Mouse (Mus musculus) limb, embryonic 15.5 days (tissue): ENCODE measurements around the gene Rasl11b. TPM values are rescaled to one million over a fixed set of nuclear protein-coding genes. Genes with fewer than 3 reads are reported as not detected.
A peak's percentile ranks its signal among the peaks of the same experiment; 100 is the strongest.

ENCODE experiments used
- ATAC-seq: fragments of 200-750 bp; cut with Nextera tagmentation; 2 replicates; pipeline ENCODE4 v1.8.0; 2017; ENCODE audit warnings: low read depth, moderate TSS enrichment; ENCODE audit not compliant: insufficient number of reproducible peaks, low FRiP score, low TSS enrichment
- H3K27ac ChIP-seq: fragments of 300-500 bp; sonication (generic); 2 replicates; pipeline ENCODE4 v1.5.1; 2015; ENCODE audit warnings: moderate library complexity, mild to moderate bottlenecking, inconsistent platforms
- H3K27me3 ChIP-seq: fragments of 300-500 bp; sonication (generic); 2 replicates; pipeline ENCODE4 v1.6.1; 2015; ENCODE audit warnings: inconsistent platforms
- H3K36me3 ChIP-seq: fragments of 300-500 bp; sonication (generic); 2 replicates; pipeline ENCODE4 v1.6.1; 2015; ENCODE audit warnings: inconsistent platforms
- H3K4me1 ChIP-seq: fragments of 300-500 bp; sonication (generic); 2 replicates; pipeline ENCODE4 v1.6.1; 2015; ENCODE audit warnings: inconsistent platforms
- H3K4me2 ChIP-seq: fragments of 300-500 bp; sonication (generic); 2 replicates; pipeline ENCODE4 v1.6.1; 2015; ENCODE audit warnings: mild to moderate bottlenecking, inconsistent platforms
- H3K4me3 ChIP-seq: fragments of 300-500 bp; sonication (generic); 2 replicates; pipeline ENCODE4 v1.5.1; 2015; ENCODE audit warnings: mild to moderate bottlenecking, inconsistent platforms
- H3K9ac ChIP-seq: fragments of 300-500 bp; sonication (generic); 2 replicates; pipeline ENCODE4 v1.6.1; 2015; ENCODE audit warnings: inconsistent platforms
- H3K9me3 ChIP-seq: fragments of 300-500 bp; sonication (generic); 2 replicates; pipeline ENCODE4 v1.6.1; 2016; ENCODE audit warnings: inconsistent platforms
- WGBS: fragments of 180-500 bp; shearing (Covaris S2); methylation state at CpG from one replicate; pipeline ENCODE4 v1.1.7; 2015; 5-methylcytosine and 5-hydroxymethylcytosine counted together
- polyA plus RNA-seq: library from polyadenylated mRNA; unstranded; fragments of >200 nt; fragmentation: Nextera tagmentation; extraction: Ambion mirVana; gene quantifications from 2 replicates; pipeline ENCODE4 v1.2.1, GENCODE M21; 2015

Gene Rasl11b
- polyA plus RNA-seq, 1 experiment from 2014 or later, result 133 TPM

DNA sequence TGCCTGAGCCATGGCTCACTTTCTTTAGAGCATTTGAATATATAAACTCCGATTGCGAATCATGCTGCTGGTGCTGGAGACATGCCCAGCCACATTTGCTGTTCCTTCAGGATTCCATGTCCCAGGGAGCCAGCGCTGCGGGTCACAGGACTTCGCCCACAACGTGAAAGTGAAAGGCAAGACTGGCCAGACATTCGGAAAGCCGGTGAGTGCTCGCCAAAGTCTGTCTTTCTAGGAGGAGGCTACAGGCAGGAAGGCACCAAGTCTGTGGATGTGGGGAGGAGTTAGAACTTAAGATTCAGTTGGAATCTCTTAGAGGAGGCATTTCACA lies 5.0 kb upstream of the Rasl11b start:
- no peak overlapping the region for H3K4me2 ChIP-seq
- no peaks in the 10 kb centered on the region for H3K36me3 ChIP-seq
- no peak overlapping the region for H3K9ac ChIP-seq
- no peaks in the 10 kb centered on the region for H3K9me3 ChIP-seq
- peaks cover 40% of the 10 kb centered on the region for H3K4me1 ChIP-seq
- H3K27me3 ChIP-seq, result no peaks in the 10 kb centered on the region
- no peak for ATAC-seq
- H3K4me3 ChIP-seq, result no peak overlapping the region
- WGBS, result 41% methylated on average over 9 of the region's 9 CpGs
- peak overlapping the region; percentile 19; the same call in 1 of the 2 replicates for H3K27ac ChIP-seq

DNA sequence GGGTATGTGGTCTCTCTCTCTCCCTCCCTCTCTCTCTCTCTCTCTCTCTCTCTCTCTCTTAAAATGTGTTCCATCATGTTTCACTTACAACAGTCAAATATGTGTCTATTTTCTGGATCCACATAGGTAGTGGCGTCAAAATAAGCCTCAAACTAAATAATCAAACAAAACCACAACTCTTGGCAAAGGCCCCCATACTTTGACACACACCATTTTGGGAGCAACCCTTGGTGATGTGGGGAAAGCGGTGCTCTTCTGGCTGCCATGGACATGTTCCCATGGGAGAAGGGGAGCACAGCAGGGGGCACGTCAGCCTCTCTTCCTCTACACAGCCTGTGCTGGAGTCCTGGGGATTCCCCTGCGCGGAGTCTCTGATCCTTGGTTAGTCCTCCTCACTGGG lies 4.2 kb upstream of the Rasl11b start:
- Histone ChIP-seq H3K4me1 (peaks cover 40% of the 10 kb centered on the region), H3K4me2 (no peak overlapping the region), H3K4me3 (no peak overlapping the region), H3K9ac (no peak overlapping the region), H3K27ac (no peak overlapping the region), H3K9me3 (no peaks in the 10 kb centered on the region), H3K36me3 (no peaks in the 10 kb centered on the region), H3K27me3 (no peaks in the 10 kb centered on the region)
- WGBS, result 75% methylated on average over 5 of the region's 5 CpGs
- no peak for ATAC-seq

DNA sequence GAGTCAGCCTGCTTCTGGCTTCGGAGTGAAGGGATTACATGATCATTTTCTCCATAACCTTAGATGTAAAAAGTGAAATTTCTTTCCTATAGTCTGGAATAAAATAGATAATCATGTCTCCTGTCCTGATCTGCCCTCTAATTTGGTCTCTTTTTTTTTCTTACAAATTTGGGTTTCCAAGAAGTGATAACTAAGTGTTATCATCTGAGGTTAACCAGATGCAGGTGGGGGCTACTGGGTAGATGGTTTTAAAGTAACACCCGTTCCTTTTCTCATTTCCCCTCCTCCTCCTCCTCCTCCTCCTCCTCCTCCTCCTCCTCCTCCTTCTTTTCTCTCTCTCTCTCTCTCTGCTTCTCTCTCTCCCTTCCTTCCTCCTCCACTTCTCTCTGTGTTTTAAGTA lies 2.1 kb upstream of the Rasl11b start:
- no peak for ATAC-seq
- Histone ChIP-seq H3K4me1 (peaks cover 57% of the 10 kb centered on the region), H3K27ac (no peak overlapping the region), H3K9me3 (no peaks in the 10 kb centered on the region), H3K9ac (no peak overlapping the region), H3K27me3 (no peaks in the 10 kb centered on the region), H3K4me2 (no peak overlapping the region), H3K4me3 (no peak overlapping the region), H3K36me3 (peaks cover 5% of the 10 kb centered on the region; the same call in 1 of the 2 replicates)
- 34% methylated on average over 2 of the region's 2 CpGs for WGBS

DNA sequence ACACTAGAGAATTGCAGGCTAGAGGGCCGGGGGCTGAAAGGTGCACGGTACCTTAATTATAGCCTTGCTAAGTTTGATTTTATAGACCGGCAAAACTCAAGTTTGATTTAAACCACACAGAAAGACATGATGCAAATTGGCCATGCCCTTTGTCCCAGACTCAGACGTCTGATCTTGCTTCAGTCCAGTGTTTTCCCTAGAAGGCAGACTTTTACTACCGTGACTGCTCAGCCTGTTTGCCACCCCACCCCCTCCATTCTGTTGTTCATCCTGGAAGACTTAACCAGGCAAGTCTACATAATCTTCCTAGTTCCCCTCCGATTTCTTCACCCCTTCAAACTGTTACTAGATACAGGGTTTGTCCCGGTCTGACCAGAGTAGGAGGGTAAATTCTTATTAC lies 1.5 kb upstream of the Rasl11b start:
- H3K27me3 ChIP-seq, result no peaks in the 10 kb centered on the region
- H3K4me3 ChIP-seq, result no peak overlapping the region
- no peak for ATAC-seq
- peak overlapping the region; percentile 98; the same call in 1 of the 2 replicates for H3K4me2 ChIP-seq
- H3K27ac ChIP-seq, result no peak overlapping the region
- H3K9ac ChIP-seq, result no peak overlapping the region
- 17% methylated on average over 7 of the region's 7 CpGs for WGBS
- H3K36me3 ChIP-seq, result peaks cover 11% of the 10 kb centered on the region; the same call in 1 of the 2 replicates
- peaks cover 63% of the 10 kb centered on the region for H3K4me1 ChIP-seq
- H3K9me3 ChIP-seq, result no peaks in the 10 kb centered on the region

DNA sequence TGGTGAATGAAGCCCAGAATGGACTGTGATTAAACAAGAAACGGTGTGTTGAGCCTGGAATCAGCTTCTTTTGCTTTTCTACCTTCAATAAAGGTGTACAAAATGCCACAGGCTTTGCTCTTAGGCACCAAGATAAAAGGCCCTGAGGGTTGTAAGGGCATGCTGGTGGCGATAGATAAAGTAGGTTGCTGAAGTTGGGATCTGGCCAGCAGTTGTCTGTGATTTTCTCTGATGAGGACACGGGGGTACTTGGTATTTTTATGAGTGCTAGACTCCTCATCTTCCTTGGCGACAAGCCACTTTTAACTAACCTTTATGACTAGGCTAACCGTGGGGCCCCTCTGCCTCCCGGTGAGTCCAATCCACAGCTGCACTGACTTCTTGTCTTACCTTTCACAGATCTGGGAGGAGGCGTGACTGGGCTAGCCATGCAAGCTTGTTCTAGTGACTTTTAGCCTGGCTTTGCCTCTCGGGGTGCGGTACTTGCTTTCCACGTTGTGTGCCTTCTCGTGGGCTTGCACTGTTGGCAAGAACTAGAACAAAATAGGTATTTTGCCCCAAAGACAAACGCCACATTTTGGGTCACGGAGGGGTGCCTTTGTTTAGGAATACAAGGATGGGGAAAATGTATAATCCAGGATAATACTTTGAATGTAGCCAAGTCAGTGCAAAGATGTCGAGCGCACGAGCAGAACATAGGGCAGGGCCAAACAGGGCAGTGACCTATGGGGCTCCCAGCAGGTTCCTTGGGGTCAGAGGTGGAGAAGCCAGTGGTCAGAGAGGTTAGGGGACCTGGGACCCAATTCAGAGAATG lies 852 bp upstream of the Rasl11b start:
- Histone ChIP-seq H3K9ac (peak overlapping the region; percentile 74), H3K27ac (peak overlapping the region; percentile 85), H3K4me3 (peak overlapping the region; percentile 93), H3K4me2 (peak overlapping the region; percentile 98), H3K9me3 (no peaks in the 10 kb centered on the region), H3K36me3 (peaks cover 12% of the 10 kb centered on the region; the same call in 1 of the 2 replicates), H3K4me1 (peaks cover 67% of the 10 kb centered on the region), H3K27me3 (no peaks in the 10 kb centered on the region)
- 12% methylated on average over 16 of the region's 16 CpGs for WGBS
- peak; percentile 12; the same call in 1 of the 2 replicates for ATAC-seq

DNA sequence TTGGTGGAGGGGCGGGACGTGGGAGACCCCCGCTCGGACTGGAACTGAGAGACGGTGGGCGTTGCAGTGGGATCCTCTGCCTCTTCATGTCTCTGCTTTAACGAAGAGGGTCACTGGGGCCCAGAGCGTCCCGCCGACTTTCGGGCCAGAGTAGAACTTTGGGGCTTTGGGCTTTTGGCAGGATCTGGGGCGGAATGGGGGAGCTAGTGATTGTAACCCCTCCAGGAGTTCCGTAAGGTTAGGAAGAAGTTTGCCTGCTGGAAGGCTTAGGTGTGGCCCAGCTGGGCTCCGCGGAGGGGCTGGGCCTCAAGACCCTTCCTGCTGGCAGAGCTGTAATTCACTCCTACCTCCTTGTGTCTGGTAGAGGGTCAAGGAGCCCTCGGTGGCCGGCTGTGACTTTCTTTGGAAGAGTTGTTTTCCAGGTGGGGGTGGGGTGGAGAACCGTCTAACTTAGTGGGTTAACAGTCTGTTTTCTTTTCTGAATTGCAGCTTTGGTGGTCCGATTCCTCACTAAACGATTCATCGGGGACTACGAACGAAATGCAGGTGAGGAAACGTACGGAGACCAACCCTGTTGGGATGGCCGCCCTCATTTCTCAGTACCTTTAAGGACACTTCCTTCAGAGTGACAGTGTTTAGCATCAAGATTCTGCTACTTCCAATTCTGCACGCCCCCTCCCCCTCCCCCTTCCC lies 674 bp downstream of the Rasl11b start:
- peaks cover 20% of the 10 kb centered on the region for H3K36me3 ChIP-seq
- WGBS, result 3% methylated on average over 27 of the region's 27 CpGs
- peak overlapping the region; percentile 98 for H3K9ac ChIP-seq
- no peaks in the 10 kb centered on the region for H3K27me3 ChIP-seq
- peaks cover 66% of the 10 kb centered on the region for H3K4me1 ChIP-seq
- H3K4me3 ChIP-seq, result peak overlapping the region; percentile 93
- H3K9me3 ChIP-seq, result no peaks in the 10 kb centered on the region
- peak overlapping the region; percentile 98 for H3K4me2 ChIP-seq
- ATAC-seq, result no peak
- peak overlapping the region; percentile 93 for H3K27ac ChIP-seq

DNA sequence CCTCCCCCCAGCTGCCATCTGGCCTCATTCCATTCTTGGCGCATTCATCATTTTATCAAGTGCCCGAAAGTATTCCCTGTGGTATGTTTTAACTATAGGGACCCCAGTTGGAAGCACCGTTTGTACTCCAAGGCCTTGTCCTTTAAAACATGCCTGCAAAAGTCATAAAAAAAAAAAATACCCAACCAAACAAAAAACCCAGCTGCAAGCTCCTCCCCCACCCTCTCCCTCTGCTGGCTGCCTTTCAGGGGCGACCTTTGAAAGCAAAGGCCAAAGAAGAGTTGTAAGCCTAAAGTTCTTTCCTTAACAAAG lies 1.2 kb downstream of the Rasl11b start:
- Histone ChIP-seq H3K27me3 (no peaks in the 10 kb centered on the region), H3K9ac (peak overlapping the region; percentile 98), H3K4me2 (peak overlapping the region; percentile 98), H3K9me3 (no peaks in the 10 kb centered on the region), H3K4me3 (peak overlapping the region; percentile 93), H3K36me3 (peaks cover 20% of the 10 kb centered on the region), H3K4me1 (peaks cover 65% of the 10 kb centered on the region), H3K27ac (peak overlapping the region; percentile 93)
- 4% methylated on average over 4 of the region's 4 CpGs for WGBS
- ATAC-seq, result no peak

DNA sequence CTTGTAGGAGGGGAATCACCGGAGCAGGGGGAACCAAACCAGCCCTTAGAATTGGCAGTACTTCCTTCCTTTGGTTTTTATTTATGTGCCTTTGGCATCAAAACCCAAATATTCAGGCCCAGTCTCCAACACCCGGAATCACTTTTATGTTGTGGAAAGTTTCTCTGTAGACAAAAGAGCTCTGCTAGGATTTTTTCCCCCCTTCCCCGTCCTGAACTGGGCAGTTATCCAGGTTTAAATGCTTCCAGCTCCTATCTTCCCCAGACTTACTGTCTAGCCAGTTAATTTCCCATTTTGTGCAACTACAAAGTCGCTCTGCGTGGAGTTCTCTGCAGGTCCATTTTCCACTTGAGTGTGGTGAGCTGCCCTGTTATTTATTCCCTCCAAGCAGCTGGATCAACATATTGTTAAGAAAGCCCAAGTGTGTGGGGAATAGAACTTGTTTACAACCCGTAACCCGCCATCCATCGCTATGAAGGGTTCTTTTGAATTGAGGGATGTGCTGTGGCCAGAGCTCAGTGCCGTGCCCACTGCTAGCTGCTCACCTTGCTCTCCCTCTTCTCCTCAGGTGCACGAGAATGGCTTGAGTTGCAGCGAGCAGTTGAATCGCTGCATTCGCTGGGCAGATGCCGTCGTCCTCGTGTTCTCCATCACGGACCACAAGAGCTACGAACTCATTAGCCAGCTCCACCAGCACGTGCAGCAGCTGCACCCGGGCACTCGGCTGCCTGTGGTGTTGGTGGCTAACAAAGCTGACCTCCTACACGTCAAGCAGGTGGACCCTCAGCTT lies 2.6 kb downstream of the Rasl11b start:
- Histone ChIP-seq H3K36me3 (peaks cover 20% of the 10 kb centered on the region), H3K4me3 (peak overlapping the region; percentile 93), H3K4me2 (peak overlapping the region; percentile 98), H3K27me3 (no peaks in the 10 kb centered on the region), H3K9ac (peak overlapping the region; percentile 18), H3K27ac (peak overlapping the region; percentile 93), H3K9me3 (no peaks in the 10 kb centered on the region), H3K4me1 (peaks cover 78% of the 10 kb centered on the region)
- no peak for ATAC-seq
- WGBS, result 39% methylated on average over 22 of the region's 22 CpGs

DNA sequence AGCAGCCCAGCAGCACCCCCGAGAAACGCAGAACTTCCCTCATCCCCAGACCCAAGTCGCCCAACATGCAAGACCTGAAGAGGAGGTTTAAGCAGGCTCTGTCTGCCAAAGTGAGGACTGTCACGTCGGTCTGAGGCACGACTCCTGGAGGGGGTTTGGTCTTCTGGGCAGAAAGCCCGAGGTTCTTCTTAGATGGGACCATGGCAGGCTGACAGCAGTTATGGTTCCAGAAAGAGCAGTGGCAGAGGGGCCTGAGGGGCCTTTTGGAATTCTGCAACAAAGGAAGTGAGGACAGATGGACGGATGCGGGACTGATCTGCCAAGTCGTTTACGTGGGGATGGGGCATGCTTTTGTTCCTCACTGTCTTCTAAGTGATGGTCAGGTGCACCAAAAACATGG lies 3.4 kb downstream of the Rasl11b start:
- H3K4me3 ChIP-seq, result peak overlapping the region; percentile 93
- peaks cover 78% of the 10 kb centered on the region for H3K4me1 ChIP-seq
- peak overlapping the region; percentile 93 for H3K27ac ChIP-seq
- no peaks in the 10 kb centered on the region for H3K9me3 ChIP-seq
- ATAC-seq, result no peak
- peaks cover 20% of the 10 kb centered on the region for H3K36me3 ChIP-seq
- no peaks in the 10 kb centered on the region for H3K27me3 ChIP-seq
- no peak overlapping the region for H3K9ac ChIP-seq
- peak overlapping the region; percentile 98 for H3K4me2 ChIP-seq
- 49% methylated on average over 11 of the region's 11 CpGs for WGBS

DNA sequence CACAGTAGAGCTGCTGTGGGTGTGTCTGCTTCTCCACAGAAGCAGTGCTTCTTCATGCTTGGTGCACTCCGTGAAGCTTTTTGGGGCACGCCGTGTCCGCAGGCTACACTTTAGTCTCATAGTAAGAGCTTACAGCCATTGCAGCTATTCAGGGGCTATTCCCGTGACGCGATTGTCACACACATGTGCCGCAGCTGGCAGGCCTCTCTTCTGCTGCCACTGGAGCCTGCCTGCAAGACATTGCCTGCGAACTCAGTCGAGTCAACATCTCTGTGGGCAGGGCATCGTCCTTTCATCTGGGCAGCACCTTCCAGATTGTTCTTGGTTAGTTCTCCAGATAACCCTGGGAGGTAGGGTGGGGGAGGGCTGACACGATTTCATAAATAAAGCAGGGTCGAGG lies 4.7 kb downstream of the Rasl11b start:
- peaks cover 68% of the 10 kb centered on the region for H3K4me1 ChIP-seq
- ATAC-seq, result no peak
- 63% methylated on average over 13 of the region's 13 CpGs for WGBS

DNA sequence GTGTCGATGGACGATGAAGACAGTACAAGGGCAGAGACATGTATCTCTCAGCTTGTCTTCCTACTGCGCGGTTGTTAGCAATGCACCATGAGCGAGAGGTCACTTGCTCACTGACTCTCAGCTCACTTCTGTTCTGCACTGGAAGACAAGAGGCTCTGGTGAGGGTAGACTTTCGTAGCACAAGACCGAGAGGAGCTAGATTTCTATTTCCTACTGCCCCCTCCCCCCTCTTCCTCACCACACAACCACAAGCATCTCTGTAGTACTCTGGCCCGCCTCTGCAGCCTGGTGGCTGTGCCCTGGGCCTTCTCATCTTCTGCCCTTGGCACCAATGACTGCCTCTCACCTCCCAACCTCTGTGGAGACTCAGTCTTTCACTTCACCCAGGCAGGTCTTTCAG lies 5.4 kb downstream of the Rasl11b start:
- H3K4me3 ChIP-seq, result no peak overlapping the region

More for the DNA sequence above, 4.7 kb downstream of the Rasl11b start:
- Histone ChIP-seq H3K27me3 (no peaks in the 10 kb centered on the region), H3K36me3 (peaks cover 20% of the 10 kb centered on the region), H3K4me2 (0 out of 2 replicates have a peak overlapping the region, but pooled peaks have one; percentile 98), H3K9ac (no peak overlapping the region), H3K9me3 (no peaks in the 10 kb centered on the region), H3K27ac (peak overlapping the region; percentile 44), H3K4me3 (no peak overlapping the region)

More for the DNA sequence above, 5.4 kb downstream of the Rasl11b start:
- Histone ChIP-seq H3K27me3 (no peaks in the 10 kb centered on the region), H3K9ac (no peak overlapping the region), H3K9me3 (no peaks in the 10 kb centered on the region), H3K4me1 (peaks cover 68% of the 10 kb centered on the region), H3K27ac (peak overlapping the region; percentile 81), H3K36me3 (peaks cover 20% of the 10 kb centered on the region), H3K4me2 (no peak overlapping the region)
- WGBS, result 70% methylated on average over 8 of the region's 8 CpGs
- ATAC-seq, result no peak
